Mouse (Mus musculus) c-Kit-positive CD71-positive TER-119-negative erythroid progenitor cells, embryonic 14.5 days (primary cell): Measurements from ENCODE around the gene Gm21797.
"Not testable (repeated sequence)": the region's sequence is repeated elsewhere in the genome, so short reads cannot be mapped to it uniquely, and the experiment has no call there.

Source experiments
- DNase-seq: peaks from one replicate; pipeline ENCODE4 v3.0.0-alpha.2; 2013; ENCODE audit warnings: low read depth

Gm21797 gene

GRCm38 (mm10) chrY:40775665-40776064 lies at the start of gene Gm21797:
Gm21797 (minus strand) TSS chrY:40775765.
- DNase-seq: not testable (repeated sequence)

GRCm38 (mm10) chrY:40804614-40805013 lies 29.0 kb upstream of the Gm21797 start, which contains the start of gene Gm20795:
Gm20795 (plus strand) TSS chrY:40804914.
- DNase-seq: not testable (repeated sequence)
